Mouse (Mus musculus): ENCODE data around the gene Plpp1.

DNA sequence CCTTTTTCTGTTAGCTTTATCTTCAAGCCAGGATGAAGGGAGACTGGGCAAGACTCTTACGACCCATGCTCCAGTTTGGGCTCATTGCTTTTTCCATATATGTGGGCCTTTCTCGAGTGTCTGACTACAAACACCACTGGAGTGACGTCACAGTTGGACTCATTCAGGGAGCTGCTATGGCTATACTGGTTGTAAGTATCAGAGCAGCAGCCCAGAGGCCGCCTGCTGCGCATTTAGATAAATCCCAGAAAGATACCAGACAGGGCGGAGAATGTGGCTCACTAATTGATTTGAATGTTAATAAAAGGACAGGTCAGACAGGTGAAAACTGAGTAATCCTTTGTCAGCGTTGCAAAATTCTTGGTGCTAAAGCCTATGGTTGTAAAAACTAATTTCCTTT lies 66.2 kb downstream of the Plpp1 start:
- TF ChIP-seq CTCF (IDR thresholded peaks at IDR 0.05; ENCODE audit: low read depth, low read length), result no peak
- TF ChIP-seq GATA1 (IDR thresholded peaks at IDR 0.05; ENCODE audit: borderline replicate concordance, low read length), result no peak
- no peak for TF ChIP-seq POLR2AphosphoS5 (IDR thresholded peaks at IDR 0.05; ENCODE audit: insufficient replicate concordance, low read depth, low read length)
- no peak for TF ChIP-seq TAL1 (conservative IDR thresholded peaks at IDR 0.05; ENCODE audit: low read depth, low read length)
